Mouse (Mus musculus) neural tube, embryonic 11.5 days (tissue): ENCODE measurements around the gene Cyp21a1. TPM values are rescaled to one million over a fixed set of nuclear protein-coding genes. Genes with fewer than 3 reads are reported as not detected.
A peak's percentile ranks its signal among the peaks of the same experiment; 100 is the strongest.
"Not testable (repeated sequence)": the region's sequence is repeated elsewhere in the genome, so short reads cannot be mapped to it uniquely, and the experiment has no call there.

Source experiments
- ATAC-seq: fragments of 200-750 bp; cut with Nextera tagmentation; 2 replicates; pipeline ENCODE4 v1.8.0; 2017; ENCODE audit warnings: moderate number of reproducible peaks, mild to moderate bottlenecking, moderate TSS enrichment, moderate library complexity; ENCODE audit not compliant: insufficient read depth, low FRiP score, low TSS enrichment
- DNase-seq: peaks from one replicate; pipeline ENCODE4 v3.0.0-alpha.2; 2015; ENCODE audit warnings: low spot score
- H3K27ac ChIP-seq: fragments of 300-500 bp; sonication (generic); 2 replicates; pipeline ENCODE4 v1.5.1; 2014; ENCODE audit warnings: low read depth, mild to moderate bottlenecking, low read length
- H3K27me3 ChIP-seq: fragments of 300-500 bp; sonication (generic); 2 replicates; pipeline ENCODE4 v1.6.1; 2014; ENCODE audit warnings: mild to moderate bottlenecking, low read length, mixed read lengths; ENCODE audit not compliant: control insufficient read depth, insufficient read depth
- H3K36me3 ChIP-seq: fragments of 300-500 bp; sonication (generic); 2 replicates; pipeline ENCODE4 v1.6.1; 2014; ENCODE audit warnings: mild to moderate bottlenecking, low read length, moderate library complexity, mixed read lengths; ENCODE audit not compliant: control insufficient read depth, insufficient read depth
- H3K4me1 ChIP-seq: fragments of 300-500 bp; sonication (generic); 2 replicates; pipeline ENCODE4 v1.6.1; 2014; ENCODE audit warnings: low read length, mixed read lengths; ENCODE audit not compliant: control insufficient read depth, insufficient read depth
- H3K4me2 ChIP-seq: fragments of 300-500 bp; sonication (generic); 2 replicates; pipeline ENCODE4 v1.6.1; 2014; ENCODE audit warnings: low read depth, mild to moderate bottlenecking, moderate library complexity
- H3K4me3 ChIP-seq: fragments of 300-500 bp; sonication (generic); 2 replicates; pipeline ENCODE4 v1.5.1; 2014; ENCODE audit warnings: low read depth, low read length
- H3K9ac ChIP-seq: fragments of 300-500 bp; sonication (generic); 2 replicates; pipeline ENCODE4 v1.6.1; 2014; ENCODE audit warnings: mild to moderate bottlenecking, low read length
- H3K9me3 ChIP-seq: fragments of 300-500 bp; sonication (generic); 2 replicates; pipeline ENCODE4 v1.6.1; 2016; ENCODE audit warnings: low read length; ENCODE audit not compliant: control insufficient read depth
- WGBS: fragments of 180-500 bp; shearing (Covaris S2); extraction: QIAGEN DNeasy Blood & Tissue Kit; methylation state at CpG from one replicate; pipeline ENCODE4 v1.1.7; 2014; 5-methylcytosine and 5-hydroxymethylcytosine counted together
- polyA plus RNA-seq: library from polyadenylated mRNA; unstranded; fragments of >200 nt; fragmentation: Nextera tagmentation; extraction: Ambion mirVana; gene quantifications from 2 replicates; pipeline ENCODE4 v1.2.1, GENCODE M21; 2014

Cyp21a1 gene
- polyA plus RNA-seq, 1 experiment from 2014 or later: not detected

DNA sequence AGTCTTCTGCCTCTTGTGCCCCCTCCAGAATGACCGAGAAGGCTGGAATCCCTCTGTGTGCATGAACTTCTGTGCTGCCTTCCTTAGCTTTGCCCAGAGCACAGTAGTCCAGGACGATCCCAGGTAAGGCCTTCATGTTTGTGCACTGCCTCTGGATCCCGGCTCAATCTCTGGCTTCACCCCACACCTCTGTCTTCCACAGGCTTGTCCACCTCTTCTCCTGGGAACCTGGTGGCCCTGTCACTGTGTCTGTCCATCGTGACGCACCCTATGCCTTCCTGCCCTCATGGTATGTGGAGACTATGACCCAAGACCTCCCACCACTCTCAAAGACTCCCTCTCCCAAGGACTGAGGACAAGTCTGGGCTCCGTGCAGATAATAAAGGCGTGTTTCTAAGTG lies 34.4 kb upstream of the Cyp21a1 start:
- no peaks in the 10 kb centered on the region for H3K9me3 ChIP-seq
- DNase-seq (no peak), ATAC-seq (no peak)
- H3K36me3 ChIP-seq: peaks cover 13% of the 10 kb centered on the region
- H3K4me1 ChIP-seq: peaks cover 20% of the 10 kb centered on the region
- H3K4me2 ChIP-seq: no peak overlapping the region
- H3K27me3 ChIP-seq: no peaks in the 10 kb centered on the region
- 93% methylated on average over 7 of the region's 7 CpGs for WGBS
- H3K9ac ChIP-seq: no peak overlapping the region
- no peak overlapping the region for H3K4me3 ChIP-seq
- no peak overlapping the region for H3K27ac ChIP-seq

DNA sequence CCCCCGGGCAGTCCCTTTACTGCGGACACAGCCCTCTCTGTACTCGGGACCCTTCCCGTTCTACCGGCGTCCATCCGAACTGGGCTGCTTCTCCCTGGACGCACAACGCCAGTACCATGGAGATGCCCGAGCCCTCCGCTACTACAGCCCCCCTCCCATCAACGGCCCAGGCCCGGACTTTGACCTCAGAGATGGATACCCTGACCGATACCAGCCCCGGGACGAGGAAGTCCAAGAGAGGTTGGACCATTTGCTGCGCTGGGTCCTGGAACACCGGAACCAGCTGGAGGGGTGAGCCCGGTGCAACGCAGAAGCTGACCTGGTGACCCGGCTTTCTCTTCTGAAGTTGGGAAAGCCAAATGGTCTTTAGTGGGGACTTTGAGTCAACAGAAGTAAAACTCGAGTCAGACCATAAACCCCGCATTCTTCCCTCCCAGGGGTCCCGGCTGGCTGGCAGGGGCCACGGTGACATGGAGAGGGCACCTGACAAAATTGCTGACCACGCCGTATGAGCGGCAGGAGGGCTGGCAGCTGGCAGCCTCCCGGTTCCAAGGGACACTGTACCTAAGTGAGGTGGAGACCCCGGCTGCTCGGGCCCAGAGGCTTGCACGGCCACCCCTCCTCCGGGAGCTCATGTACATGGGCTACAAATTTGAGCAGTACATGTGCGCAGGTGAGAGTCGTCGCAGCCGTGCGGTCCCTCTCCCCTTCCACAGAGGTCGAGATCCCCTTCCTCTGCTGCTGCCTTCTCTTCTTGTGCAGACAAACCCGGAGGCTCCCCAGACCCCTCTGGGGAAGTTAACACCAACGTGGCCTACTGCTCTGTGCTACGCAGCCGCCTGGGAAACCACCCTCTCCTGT lies 33.3 kb upstream of the Cyp21a1 start:
- Histone ChIP-seq H3K9ac (peak overlapping the region; percentile 65), H3K4me2 (peak overlapping the region; percentile 92), H3K27ac (no peak overlapping the region), H3K36me3 (peaks cover 13% of the 10 kb centered on the region), H3K4me1 (peaks cover 20% of the 10 kb centered on the region), H3K27me3 (no peaks in the 10 kb centered on the region), H3K4me3 (peak overlapping the region; percentile 60), H3K9me3 (no peaks in the 10 kb centered on the region)
- no peak for DNase-seq
- WGBS: 29% methylated on average over 42 of the region's 43 CpGs
- 0 out of 2 replicates have a peak, but pooled peaks have one; percentile 8 for ATAC-seq

GRCm38 (mm10) chr17:34836856-34837221 lies 32.5 kb upstream of the Cyp21a1 start, which contains the start of the genes Stk19 and Dxo:
Gene Stk19 (minus strand): TSS chr17:34836945.
Gene Dxo (plus strand): TSS chr17:34837019.
- H3K36me3 ChIP-seq: peaks cover 13% of the 10 kb centered on the region

DNA sequence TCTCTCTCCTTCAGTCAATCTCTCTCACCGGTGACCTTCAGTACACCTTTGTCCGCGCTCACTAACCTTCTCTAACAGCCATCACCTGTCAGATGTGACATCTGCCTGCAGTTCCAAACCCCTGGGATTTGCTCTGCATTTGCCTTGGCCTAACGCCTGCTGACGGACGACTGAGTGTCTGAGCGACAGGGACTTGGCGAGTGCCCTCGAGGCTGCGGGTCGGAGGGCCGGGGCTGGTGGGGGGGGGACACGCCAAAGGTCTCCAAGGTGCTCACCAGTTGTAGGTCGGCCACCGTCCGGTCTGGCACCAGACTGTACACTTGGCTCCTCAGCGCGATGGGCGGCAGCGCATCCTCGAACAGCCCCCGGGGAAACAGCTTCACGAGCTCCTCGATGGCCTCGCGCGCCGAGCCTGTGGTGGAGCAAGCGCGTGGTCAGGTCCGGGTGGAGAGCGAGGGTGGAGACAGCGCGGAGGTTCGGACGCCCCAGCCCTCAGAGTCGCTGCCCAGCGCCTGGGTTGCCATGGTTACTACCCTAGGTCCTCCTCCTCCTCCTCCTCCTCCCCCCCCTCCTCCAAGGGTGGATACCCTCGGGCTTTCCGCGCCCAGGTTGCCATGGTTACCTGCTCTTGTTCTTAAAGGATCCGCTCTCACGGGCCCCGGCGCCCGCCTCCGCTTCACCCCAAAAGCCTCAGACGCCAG lies 31.9 kb upstream of the Cyp21a1 start:
- Histone ChIP-seq H3K4me2 (peak overlapping the region; percentile 92), H3K9me3 (no peaks in the 10 kb centered on the region), H3K27ac (peak overlapping the region; percentile 73), H3K9ac (peak overlapping the region; percentile 65), H3K4me3 (peak overlapping the region; percentile 60), H3K27me3 (no peaks in the 10 kb centered on the region), H3K4me1 (peaks cover 20% of the 10 kb centered on the region), H3K36me3 (peaks cover 11% of the 10 kb centered on the region)
- WGBS: 3% methylated on average over 48 of the region's 48 CpGs
- no peak for DNase-seq
- peak; percentile 87 for ATAC-seq

More at GRCm38 (mm10) chr17:34836856-34837221, 32.5 kb upstream of the Cyp21a1 start, which contains the start of the genes Stk19 and Dxo:
- H3K9me3 ChIP-seq: no peaks in the 10 kb centered on the region
- peaks cover 20% of the 10 kb centered on the region for H3K4me1 ChIP-seq
- H3K9ac ChIP-seq: peak within 1 kb of the TSS; percentile 65
- H3K27ac ChIP-seq: peak within 1 kb of the TSS; percentile 73
- no peaks in the 10 kb centered on the region for H3K27me3 ChIP-seq
- peak within 1 kb of the TSS; percentile 92 for H3K4me2 ChIP-seq
- DNase-seq (peak; percentile 97), ATAC-seq (peak; percentile 92)
- peak within 1 kb of the TSS; percentile 60 for H3K4me3 ChIP-seq
- 0% methylated on average over 40 of the region's 40 CpGs for WGBS

DNA sequence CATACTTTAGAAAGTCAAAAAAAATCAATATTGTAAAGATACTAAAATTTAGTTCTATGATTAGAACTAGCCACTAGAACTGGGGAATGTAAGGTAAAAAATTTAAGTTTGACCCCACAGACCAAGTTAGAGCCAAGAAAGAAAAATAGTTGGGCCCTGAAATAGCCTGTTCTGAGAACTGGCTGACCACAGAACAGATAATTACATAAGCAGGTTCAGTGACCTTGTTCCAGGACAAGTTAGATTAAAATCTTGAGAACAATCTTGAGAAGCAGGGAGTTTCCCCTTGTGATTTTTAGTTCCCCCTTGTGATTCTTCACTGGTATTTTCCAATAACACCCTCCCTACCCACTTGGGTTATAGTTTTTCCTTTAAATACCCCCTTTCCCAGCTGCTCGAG lies 26.4 kb upstream of the Cyp21a1 start:
- H3K27ac ChIP-seq, H3K27me3 ChIP-seq, H3K9me3 ChIP-seq, DNase-seq, H3K4me1 ChIP-seq, H3K4me2 ChIP-seq, H3K9ac ChIP-seq, ATAC-seq, H3K36me3 ChIP-seq, H3K4me3 ChIP-seq: not testable (repeated sequence)
- 90% methylated on average over 1 of the region's 1 CpGs for WGBS

- H3K4me1 ChIP-seq: no peaks in the 10 kb centered on the region
- H3K27me3 ChIP-seq: no peaks in the 10 kb centered on the region
- H3K9me3 ChIP-seq: no peaks in the 10 kb centered on the region
- H3K4me2 ChIP-seq: no peak overlapping the region
- H3K4me3 ChIP-seq: no peak overlapping the region
- H3K9ac ChIP-seq: no peak overlapping the region
- ATAC-seq (no peak), DNase-seq (no peak)
- 81% methylated on average over 7 of the region's 7 CpGs for WGBS
- H3K36me3 ChIP-seq: no peaks in the 10 kb centered on the region
- H3K27ac ChIP-seq: no peak overlapping the region
Observed at GRCm38 (mm10) chr17:34814818-34815370, 10.5 kb upstream of the Cyp21a1 start.

DNA sequence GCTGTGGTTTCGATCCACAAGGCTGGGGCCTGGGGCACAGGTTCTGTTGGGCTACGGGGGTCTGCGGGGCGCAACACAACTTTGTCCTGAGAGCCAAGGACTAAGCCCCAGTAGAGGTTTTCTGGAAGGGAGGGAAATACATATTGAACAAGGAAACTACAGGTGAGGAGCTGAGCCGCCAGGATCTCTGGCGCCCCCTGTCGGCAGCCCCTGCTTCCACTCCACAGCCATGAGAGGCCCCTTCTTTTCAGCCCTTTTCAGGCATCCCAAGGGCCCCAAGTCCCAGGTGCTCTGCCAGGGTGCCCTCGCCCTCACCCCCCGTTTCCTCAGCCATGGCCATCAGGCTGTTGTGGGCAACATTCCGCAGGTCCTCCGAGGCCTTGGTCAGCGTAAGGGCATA lies 9.4 kb upstream of the Cyp21a1 start:
- WGBS: 62% methylated on average over 12 of the region's 12 CpGs
- peak; percentile 42 for DNase-seq
- not testable (repeated sequence) for ATAC-seq

GRCm38 (mm10) chr17:34811275-34811674 lies 6.9 kb upstream of the Cyp21a1 start:
- H3K4me1 ChIP-seq: no peaks in the 10 kb centered on the region
- H3K36me3 ChIP-seq: no peaks in the 10 kb centered on the region
- no peak overlapping the region for H3K9ac ChIP-seq
- no peak for ATAC-seq
- no peak for DNase-seq
- WGBS: 72% methylated on average over 15 of the region's 15 CpGs
- no peaks in the 10 kb centered on the region for H3K9me3 ChIP-seq
- H3K4me3 ChIP-seq: no peak overlapping the region
- no peak overlapping the region for H3K27ac ChIP-seq
- H3K27me3 ChIP-seq: no peaks in the 10 kb centered on the region
- no peak overlapping the region for H3K4me2 ChIP-seq

More for the DNA sequence above, 9.4 kb upstream of the Cyp21a1 start:
- H3K9me3 ChIP-seq, H3K4me1 ChIP-seq, H3K36me3 ChIP-seq, H3K9ac ChIP-seq, H3K27me3 ChIP-seq, H3K27ac ChIP-seq, H3K4me3 ChIP-seq, H3K4me2 ChIP-seq: not testable (repeated sequence)
